Mouse (Mus musculus) activated CD4-positive, CD25-positive, alpha-beta regulatory T cell, adult 4 months (primary cell): ENCODE data around the gene 4632433K11Rik. TPM values are rescaled to one million over a fixed set of nuclear protein-coding genes. Genes with fewer than 3 reads are reported as not detected.
"Not testable (repeated sequence)": the region's sequence is repeated elsewhere in the genome, so short reads cannot be mapped to it uniquely, and the experiment has no call there.

ENCODE experiments used
- ATAC-seq: one replicate; pipeline ENCODE4 v1.8.0; 2017
- polyA plus RNA-seq, 2 experiments: library from polyadenylated mRNA; unstranded; fragments of 100-300 nt; shearing (Covaris generic); gene quantifications; one replicate each; pipeline ENCODE4 v1.2.1; 2017

The 4632433K11Rik gene
- polyA plus RNA-seq, 2 experiments from 2014 or later = not detected

- no peak for ATAC-seq
Observed at GRCm38 (mm10) chr7:5057381-5057780, 23.5 kb downstream of the 4632433K11Rik start.

GRCm38 (mm10) chr7:5057804-5058203 lies 23.9 kb downstream of the 4632433K11Rik start:
- ATAC-seq = no peak

- ATAC-seq = no peak
Observed at GRCm38 (mm10) chr7:5058631-5059030, 24.7 kb downstream of the 4632433K11Rik start.

- no peak for ATAC-seq
Observed at GRCm38 (mm10) chr7:5059421-5059820, 25.5 kb downstream of the 4632433K11Rik start.

- no peak for ATAC-seq
Observed at GRCm38 (mm10) chr7:5060239-5060731, 26.4 kb downstream of the 4632433K11Rik start.

- ATAC-seq = peak; percentile 75
Observed at GRCm38 (mm10) chr7:5060944-5061773, 27.2 kb downstream of the 4632433K11Rik start.

- peak; percentile 25 for ATAC-seq
Observed at GRCm38 (mm10) chr7:5061774-5062359, 27.9 kb downstream of the 4632433K11Rik start, which contains the start of gene U2af2. Gene U2af2, plus strand, starts transcription at chr7:5062143.

GRCm38 (mm10) chr7:5062360-5063001 lies 28.6 kb downstream of the 4632433K11Rik start:
- ATAC-seq = peak; percentile 8

- ATAC-seq = no peak
Observed at GRCm38 (mm10) chr7:5064886-5065285, 31.0 kb downstream of the 4632433K11Rik start.

- no peak for ATAC-seq
Observed at GRCm38 (mm10) chr7:5073586-5073985, 39.7 kb downstream of the 4632433K11Rik start.

- no peak for ATAC-seq
Observed at GRCm38 (mm10) chr7:5074984-5075383, 41.1 kb downstream of the 4632433K11Rik start.

GRCm38 (mm10) chr7:5076931-5077330 lies 43.0 kb downstream of the 4632433K11Rik start:
- ATAC-seq = no peak

GRCm38 (mm10) chr7:5079365-5080009 lies 45.6 kb downstream of the 4632433K11Rik start:
- not testable (repeated sequence) for ATAC-seq

- peak; percentile 96 for ATAC-seq
Observed at GRCm38 (mm10) chr7:5080010-5080751, 46.3 kb downstream of the 4632433K11Rik start, which contains the start of gene Epn1. Gene Epn1, plus strand, starts transcription at chr7:5080235.

GRCm38 (mm10) chr7:5080815-5081214 lies 46.9 kb downstream of the 4632433K11Rik start:
- ATAC-seq = no peak

GRCm38 (mm10) chr7:5081241-5081640 lies 47.3 kb downstream of the 4632433K11Rik start:
- no peak for ATAC-seq

GRCm38 (mm10) chr7:5081939-5082338 lies 48.0 kb downstream of the 4632433K11Rik start:
- ATAC-seq = no peak

GRCm38 (mm10) chr7:5083325-5084105 lies 49.6 kb downstream of the 4632433K11Rik start:
- no peak for ATAC-seq
